7 mouse cellular contexts compared by ENCODE assay signal in genomic region chr17:27028284-27028795, GRCm38 (mm10). TPM values are rescaled to one million over a fixed set of nuclear protein-coding genes. Genes with fewer than 3 reads are reported as not detected.
DNase-seq lines count a peak whose midpoint lies in the region; ATAC-seq lines count a peak whose summit lies in the region.

No protein-coding gene starts in this region.

- peak; percentile 88 to 89 for DNase-seq in adrenal gland, adult 18-20 months (ENCODE audit: low spot score in 2 of 2)
- peak; percentile 93 for DNase-seq in embryo, embryonic 11 days
- peak; percentile 87 to 88 for DNase-seq in gastrocnemius, postnatal 36 days
- peak; percentile 87 to 91 for DNase-seq in left cerebral cortex, postnatal 36 days (ENCODE audit: low spot score in 2 of 2)
- peak; percentile 98 for DNase-seq in midbrain, embryonic 11.5 days (ENCODE audit: low spot score, missing footprints)
- DNase-seq in skeletal muscle tissue, adult 2 months (ENCODE audit: low read depth, low spot score), result peak; percentile 82

- peak overlapping the region; percentile 82 for H3K4me3 ChIP-seq in intestine, embryonic 16.5 days (ENCODE audit: low read length)
- peak overlapping the region; percentile 74 for H3K4me3 ChIP-seq in midbrain, embryonic 11.5 days (ENCODE audit: low read depth, low read length)

- peak overlapping the region; percentile 90 for H3K4me2 ChIP-seq in intestine, embryonic 16.5 days (ENCODE audit: low read depth, low read length)
- H3K4me2 ChIP-seq in midbrain, embryonic 11.5 days, result peak overlapping the region; percentile 78

- intact Hi-C loops in gastrocnemius, postnatal 36 days (cut with DNase I), result no loop called here
- intact Hi-C loops in left cerebral cortex, postnatal 36 days (cut with DNase I), result loop anchor here (5.0 kb wide), 1 partner anchor 56 kb away; the partner anchor contains the start of gene Zbtb9

- no peaks in the 10 kb centered on the region for H3K36me3 ChIP-seq in intestine, embryonic 16.5 days (ENCODE audit: control insufficient read depth, insufficient read depth, low read length)
- H3K36me3 ChIP-seq in midbrain, embryonic 11.5 days (ENCODE audit: control insufficient read depth, insufficient read depth, low read length), result no peaks in the 10 kb centered on the region; the same call in 1 of the 2 replicates

- peak overlapping the region; percentile 87 for H3K27ac ChIP-seq in intestine, embryonic 16.5 days (ENCODE audit: low read length)
- peak overlapping the region; percentile 6; the same call in 1 of the 2 replicates for H3K27ac ChIP-seq in midbrain, embryonic 11.5 days (ENCODE audit: low read depth, low read length)

- H3K9ac ChIP-seq in intestine, embryonic 16.5 days (ENCODE audit: low read depth, low read length), result peak overlapping the region; percentile 99
- peak overlapping the region; percentile 97 for H3K9ac ChIP-seq in midbrain, embryonic 11.5 days (ENCODE audit: low read length)

- H3K4me1 ChIP-seq in intestine, embryonic 16.5 days (ENCODE audit: control insufficient read depth, insufficient read depth, low read length), result peaks cover 17% of the 10 kb centered on the region
- peaks cover 6% of the 10 kb centered on the region for H3K4me1 ChIP-seq in midbrain, embryonic 11.5 days (ENCODE audit: control insufficient read depth, insufficient read depth, low read length)

- WGBS in intestine, embryonic 16.5 days, result under 1% methylated on average over 19 of the region's 19 CpGs
- WGBS in midbrain, embryonic 11.5 days, result under 1% methylated on average over 19 of the region's 19 CpGs

- no peaks in the 10 kb centered on the region for H3K27me3 ChIP-seq in intestine, embryonic 16.5 days (replicated peaks; ENCODE audit: control insufficient read depth, insufficient read depth, low read length)
- H3K27me3 ChIP-seq in midbrain, embryonic 11.5 days (ENCODE audit: control insufficient read depth, insufficient read depth, low read length), result no peaks in the 10 kb centered on the region

- no peaks in the 10 kb centered on the region for H3K9me3 ChIP-seq in intestine, embryonic 16.5 days (ENCODE audit: control insufficient read depth, low read length)
- no peaks in the 10 kb centered on the region for H3K9me3 ChIP-seq in midbrain, embryonic 11.5 days (ENCODE audit: control insufficient read depth, low read length)

- ATAC-seq in intestine, embryonic 16.5 days, result peak; percentile 81
- peak; percentile 86 for ATAC-seq in midbrain, embryonic 11.5 days (ENCODE audit: low FRiP score)

RNA-seq across cellular contexts. Expression of gene Bak1, which starts 0.5 kb away (rescaled TPM):
- total RNA-seq in adrenal gland, adult 18-20 months (2021), result 10 to 100 TPM; 27.2 to 31.0 TPM
- total RNA-seq in gastrocnemius, postnatal 36 days (2021), result 10 to 100 TPM; 20.9 to 21.4 TPM
- polyA plus RNA-seq in intestine, embryonic 16.5 days (2015; fragmentation: Nextera tagmentation; extraction: Ambion mirVana), result 8.5 and 10.3 TPM in 2 replicates
- 10 to 100 TPM; 13.9 to 16.5 TPM for total RNA-seq in left cerebral cortex, postnatal 36 days (2021)
- polyA plus RNA-seq in midbrain, embryonic 11.5 days (2014; fragmentation: Nextera tagmentation; extraction: Ambion mirVana), result 8.0 and 8.9 TPM in 2 replicates

RNA-seq across cellular contexts. Expression of gene Itpr3, which starts 28.8 kb away (rescaled TPM):
- 1 to 10 TPM; 5.5 to 6.2 TPM for total RNA-seq in adrenal gland, adult 18-20 months (2021)
- 1 to 10 TPM; 1.8 to 2.2 TPM for total RNA-seq in gastrocnemius, postnatal 36 days (2021)
- 12.1 and 16.5 TPM in 2 replicates for polyA plus RNA-seq in intestine, embryonic 16.5 days (2015; fragmentation: Nextera tagmentation; extraction: Ambion mirVana)
- total RNA-seq in left cerebral cortex, postnatal 36 days (2021), result 1 to 10 TPM; 2.0 to 3.4 TPM
- polyA plus RNA-seq in midbrain, embryonic 11.5 days (2014; fragmentation: Nextera tagmentation; extraction: Ambion mirVana), result 0.59 and 0.72 TPM in 2 replicates

RNA-seq across cellular contexts. Expression of gene Zbtb9, which starts 55.4 kb away (rescaled TPM):
- 1 to 10 TPM; 6.4 to 8.0 TPM for total RNA-seq in adrenal gland, adult 18-20 months (2021)
- total RNA-seq in gastrocnemius, postnatal 36 days (2021), result under 1 TPM in 1 of 2 experiments, not detected in 1; 0.94 TPM
- 13.8 and 14.8 TPM in 2 replicates for polyA plus RNA-seq in intestine, embryonic 16.5 days (2015; fragmentation: Nextera tagmentation; extraction: Ambion mirVana)
- total RNA-seq in left cerebral cortex, postnatal 36 days (2021), result 10 to 100 TPM; 14.9 to 16.7 TPM
- polyA plus RNA-seq in midbrain, embryonic 11.5 days (2014; fragmentation: Nextera tagmentation; extraction: Ambion mirVana), result 13.4 and 13.6 TPM in 2 replicates

Comparison
In these comparisons a context has a peak if more than half of its experiments do, and no peak if none do; other contexts are left out.
1. Peak in every context shown above with its lines: DNase-seq, ATAC-seq, H3K4me3 ChIP-seq and H3K27ac ChIP-seq.